Mouse (Mus musculus): Measurements from ENCODE around the gene Cks1b. TPM values are rescaled to one million over a fixed set of nuclear protein-coding genes. Genes with fewer than 3 reads are reported as not detected.

The Cks1b gene
- polyA plus RNA-seq, 1 experiment = 16.5 TPM

DNA sequence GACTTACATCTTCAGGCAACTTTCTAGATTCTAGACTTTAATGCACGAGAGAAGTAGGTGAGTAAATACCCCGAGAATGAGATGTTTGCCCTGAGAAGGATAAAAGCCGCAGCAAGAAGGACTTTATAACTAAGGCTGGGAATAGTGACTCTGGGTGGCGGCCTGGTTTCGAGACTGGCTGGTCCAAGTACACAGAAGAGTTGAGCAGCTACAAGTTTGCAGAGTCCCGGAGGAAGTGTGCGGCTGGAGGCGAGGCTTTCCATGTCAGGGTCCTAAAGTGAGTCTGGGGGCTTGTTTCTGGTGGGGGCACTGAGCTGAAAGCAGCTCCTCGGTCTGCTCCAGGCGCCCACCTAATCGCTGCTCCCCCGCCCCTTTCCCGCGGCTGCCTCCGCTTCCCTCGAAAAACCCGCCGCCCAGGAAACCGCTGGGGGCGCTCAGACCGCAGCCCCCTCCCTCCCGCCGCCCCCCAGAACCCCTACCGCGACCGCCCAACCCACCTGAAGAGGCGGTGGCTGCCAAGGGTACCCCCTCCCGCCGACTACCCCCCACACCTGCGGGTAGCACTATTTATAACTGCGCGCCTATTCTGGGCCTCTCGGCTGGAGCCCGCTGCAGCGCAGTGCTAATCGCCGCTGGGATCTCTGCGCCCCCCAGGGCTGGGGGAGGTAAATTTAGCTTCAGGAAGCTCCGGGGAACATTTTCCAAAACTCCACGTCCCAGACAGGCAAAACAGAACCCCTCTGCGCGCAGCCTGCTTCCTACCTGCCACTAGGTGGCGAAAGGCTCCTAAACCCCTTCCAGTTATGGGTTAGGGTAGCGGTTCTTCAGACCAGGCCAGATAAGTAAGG lies 22.2 kb downstream of the Cks1b start:
- Histone ChIP-seq H3K27ac (ENCODE audit: control insufficient read depth, insufficient read depth, low read depth, low read length) (peak overlapping the region; percentile 24; the same call in 1 of the 2 replicates), H3K4me1 (ENCODE audit: control insufficient read depth, insufficient read depth, low read length) (peaks cover 20% of the 10 kb centered on the region), H3K27me3 (ENCODE audit: control insufficient read depth, insufficient read depth, low read length) (no peaks in the 10 kb centered on the region), H3K4me3 (ENCODE audit: control insufficient read depth, low read depth, low read length) (peak overlapping the region; percentile 64), H3K36me3 (ENCODE audit: control insufficient read depth, insufficient read depth, low read length) (no peaks in the 10 kb centered on the region)
- TF ChIP-seq CTCF (IDR thresholded peaks at IDR 0.05; ENCODE audit: control insufficient read depth, insufficient read depth, insufficient replicate concordance, low read depth, low read length) = peak; percentile 72
- no peak for TF ChIP-seq POLR2A (IDR thresholded peaks at IDR 0.05; ENCODE audit: control insufficient read depth, low read depth, low read length)

GRCm38 (mm10) chr3:89395419-89395805 lies 22.8 kb downstream of the Cks1b start:
- H3K27ac ChIP-seq (ENCODE audit: control insufficient read depth, insufficient read depth, low read depth, low read length) = peak overlapping the region; percentile 61
- H3K36me3 ChIP-seq (ENCODE audit: control insufficient read depth, insufficient read depth, low read length) = no peaks in the 10 kb centered on the region
- H3K4me3 ChIP-seq (ENCODE audit: control insufficient read depth, low read depth, low read length) = peak overlapping the region; percentile 30
- peaks cover 24% of the 10 kb centered on the region for H3K4me1 ChIP-seq (ENCODE audit: control insufficient read depth, insufficient read depth, low read length)
- H3K27me3 ChIP-seq (ENCODE audit: control insufficient read depth, insufficient read depth, low read length) = no peaks in the 10 kb centered on the region
- TF ChIP-seq POLR2A (IDR thresholded peaks at IDR 0.05; ENCODE audit: control insufficient read depth, low read depth, low read length) (no peak), CTCF (IDR thresholded peaks at IDR 0.05; ENCODE audit: control insufficient read depth, insufficient read depth, insufficient replicate concordance, low read depth, low read length) (no peak)

DNA sequence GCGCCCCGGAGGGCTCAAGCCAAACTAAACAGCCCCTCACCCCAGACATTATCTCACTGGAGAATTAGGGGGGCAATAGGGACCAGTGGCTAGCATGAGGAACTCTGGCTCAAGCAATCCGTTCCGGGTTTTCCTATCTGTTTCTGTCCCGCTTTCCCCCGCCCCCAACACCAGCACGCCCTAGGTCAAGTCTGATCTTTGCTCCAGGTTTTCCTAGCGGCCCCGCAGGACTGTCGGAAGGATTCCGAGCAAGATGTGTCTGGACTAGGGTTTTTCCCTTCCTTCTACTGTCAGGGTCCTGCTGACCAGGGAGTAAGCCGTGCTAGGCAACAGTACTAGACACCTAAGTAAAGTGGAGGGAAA lies 23.3 kb downstream of the Cks1b start:
- H3K4me3 ChIP-seq (ENCODE audit: control insufficient read depth, low read depth, low read length) = peak overlapping the region; percentile 30
- no peaks in the 10 kb centered on the region for H3K36me3 ChIP-seq (ENCODE audit: control insufficient read depth, insufficient read depth, low read length)
- peak overlapping the region; percentile 61 for H3K27ac ChIP-seq (ENCODE audit: control insufficient read depth, insufficient read depth, low read depth, low read length)
- TF ChIP-seq CTCF (IDR thresholded peaks at IDR 0.05; ENCODE audit: control insufficient read depth, insufficient read depth, insufficient replicate concordance, low read depth, low read length) (no peak), POLR2A (IDR thresholded peaks at IDR 0.05; ENCODE audit: control insufficient read depth, low read depth, low read length) (0 out of 2 replicates have a peak, but pooled peaks have one; percentile 35)
- H3K4me1 ChIP-seq (ENCODE audit: control insufficient read depth, insufficient read depth, low read length) = peaks cover 26% of the 10 kb centered on the region
- H3K27me3 ChIP-seq (ENCODE audit: control insufficient read depth, insufficient read depth, low read length) = no peaks in the 10 kb centered on the region

DNA sequence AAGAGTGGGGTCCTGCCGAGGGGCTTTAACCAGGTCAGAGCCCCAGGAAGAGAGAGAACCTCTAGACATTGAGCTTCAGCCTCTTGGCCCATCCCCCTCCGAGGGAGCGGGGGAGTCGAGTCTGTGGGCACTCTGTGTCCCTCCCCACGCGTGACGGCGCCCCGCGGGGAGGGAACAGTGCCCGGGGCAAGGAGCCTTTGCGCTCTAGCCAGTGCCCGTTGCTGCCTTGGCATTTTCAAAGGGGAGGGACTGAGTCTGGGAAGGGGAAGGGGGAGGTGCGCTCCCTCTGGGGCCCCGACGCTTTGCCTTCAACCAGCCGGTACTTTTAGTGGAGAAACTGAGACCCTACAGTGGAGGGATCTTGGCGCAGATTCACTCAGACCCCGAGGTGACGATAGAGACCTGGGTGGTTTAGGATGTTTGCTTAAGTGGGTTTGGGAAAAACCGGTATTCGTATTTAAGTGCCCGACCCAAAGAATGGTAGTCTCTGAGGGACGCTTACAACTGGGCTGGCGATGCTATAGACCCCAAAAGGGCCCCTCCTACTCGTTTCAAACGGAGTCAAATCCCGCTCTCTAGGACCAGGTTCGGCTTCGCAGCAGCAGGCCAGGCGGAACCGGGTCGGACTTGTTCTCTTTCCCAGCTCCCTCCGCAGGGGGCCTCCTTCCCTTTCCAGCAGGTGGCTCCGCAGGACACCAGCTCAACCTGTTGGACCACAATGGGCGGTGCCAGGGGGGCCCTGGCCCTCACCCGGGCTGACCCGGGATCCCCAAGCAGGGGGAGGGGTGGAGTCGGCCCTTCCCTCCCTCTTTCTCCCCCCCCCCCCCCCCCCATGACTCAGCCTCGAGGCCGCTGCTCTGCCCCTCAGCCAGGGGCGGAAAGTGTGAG lies 23.9 kb downstream of the Cks1b start, which contains the start of gene Zbtb7b:
Gene Zbtb7b (minus strand): TSS at position 771 of the 888 bp plus-strand sequence.
- Histone ChIP-seq H3K36me3 (ENCODE audit: control insufficient read depth, insufficient read depth, low read length) (no peaks in the 10 kb centered on the region), H3K27ac (ENCODE audit: control insufficient read depth, insufficient read depth, low read depth, low read length) (peak within 1 kb of the TSS; percentile 93), H3K4me3 (ENCODE audit: control insufficient read depth, low read depth, low read length) (peak within 1 kb of the TSS; percentile 85), H3K27me3 (ENCODE audit: control insufficient read depth, insufficient read depth, low read length) (no peaks in the 10 kb centered on the region), H3K4me1 (ENCODE audit: control insufficient read depth, insufficient read depth, low read length) (peaks cover 26% of the 10 kb centered on the region)
- TF ChIP-seq CTCF (IDR thresholded peaks at IDR 0.05; ENCODE audit: control insufficient read depth, insufficient read depth, insufficient replicate concordance, low read depth, low read length) (no peak), POLR2A (IDR thresholded peaks at IDR 0.05; ENCODE audit: control insufficient read depth, low read depth, low read length) (no peak)

- peak overlapping the region; percentile 85 for H3K4me3 ChIP-seq (ENCODE audit: control insufficient read depth, low read depth, low read length)
- H3K36me3 ChIP-seq (ENCODE audit: control insufficient read depth, insufficient read depth, low read length) = no peaks in the 10 kb centered on the region
- peaks cover 26% of the 10 kb centered on the region for H3K4me1 ChIP-seq (ENCODE audit: control insufficient read depth, insufficient read depth, low read length)
- H3K27me3 ChIP-seq (ENCODE audit: control insufficient read depth, insufficient read depth, low read length) = no peaks in the 10 kb centered on the region
- H3K27ac ChIP-seq (ENCODE audit: control insufficient read depth, insufficient read depth, low read depth, low read length) = peak overlapping the region; percentile 93
- TF ChIP-seq CTCF (IDR thresholded peaks at IDR 0.05; ENCODE audit: control insufficient read depth, insufficient read depth, insufficient replicate concordance, low read depth, low read length) (no peak), POLR2A (IDR thresholded peaks at IDR 0.05; ENCODE audit: control insufficient read depth, low read depth, low read length) (peak; percentile 31)
These were observed 24.6 kb downstream of the Cks1b start for GRCm38 (mm10) chr3:89393605-89394004.

- Histone ChIP-seq H3K36me3 (ENCODE audit: control insufficient read depth, insufficient read depth, low read length) (no peaks in the 10 kb centered on the region), H3K27ac (ENCODE audit: control insufficient read depth, insufficient read depth, low read depth, low read length) (peak overlapping the region; percentile 82), H3K4me3 (ENCODE audit: control insufficient read depth, low read depth, low read length) (peak overlapping the region; percentile 90), H3K27me3 (ENCODE audit: control insufficient read depth, insufficient read depth, low read length) (no peaks in the 10 kb centered on the region), H3K4me1 (ENCODE audit: control insufficient read depth, insufficient read depth, low read length) (peaks cover 26% of the 10 kb centered on the region)
- TF ChIP-seq POLR2A (IDR thresholded peaks at IDR 0.05; ENCODE audit: control insufficient read depth, low read depth, low read length) (no peak), CTCF (IDR thresholded peaks at IDR 0.05; ENCODE audit: control insufficient read depth, insufficient read depth, insufficient replicate concordance, low read depth, low read length) (no peak)
These were observed 25.3 kb downstream of the Cks1b start for GRCm38 (mm10) chr3:89392871-89393311.

All from testis, adult 2 months (tissue).